Mouse (Mus musculus): ENCODE measurements around the gene Nudt8. TPM values are rescaled to one million over a fixed set of nuclear protein-coding genes. Genes with fewer than 3 reads are reported as not detected.

The Nudt8 gene
- total RNA-seq (2012; rRNA removed) = 22.4 and 27.2 TPM in 2 replicates

- H3K4me1 ChIP-seq (ENCODE audit: control insufficient read depth in 2 of 2, insufficient read depth in 2 of 2, low read length in 2 of 2, poor library complexity in 1 of 2) = peaks cover 0 to 17% of the 10 kb centered on the region in 2 experiments; a peak in 2 of 4 replicates
Observed at GRCm38 (mm10) chr19:4000119-4000900, at the start of gene Nudt8, which contains the start of gene Gm49405. TSS of gene Nudt8 (plus strand) at chr19:4000580. TSS of gene Gm49405 (plus strand) at chr19:4000626.

DNA sequence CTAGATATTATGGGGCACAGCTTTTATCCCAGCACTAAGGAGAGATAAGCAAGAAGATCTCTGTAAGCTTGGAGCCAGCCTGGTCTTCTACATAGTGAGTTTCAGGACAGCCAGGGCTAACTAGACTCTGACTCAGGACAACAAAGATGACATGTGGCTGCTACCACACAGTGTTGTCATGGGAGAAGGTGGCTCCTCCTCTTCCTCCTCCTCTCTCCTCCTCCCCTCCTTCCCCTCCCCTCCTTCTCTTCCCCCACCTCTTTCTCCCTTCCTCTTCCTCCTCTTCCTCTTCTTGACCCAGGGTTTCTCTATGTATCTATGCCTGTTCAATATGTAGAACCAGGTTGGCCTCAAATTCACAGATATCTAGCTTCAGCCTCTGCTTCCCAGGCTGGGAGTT lies 48.9 kb upstream of the Nudt8 start:
- Histone ChIP-seq H3K9ac (ENCODE audit: insufficient read depth, low read depth, low read length, poor library complexity, severe bottlenecking) (no peak overlapping the region), H3K36me3 (ENCODE audit: control insufficient read depth, insufficient read depth, low read length, poor library complexity, severe bottlenecking) (no peaks in the 10 kb centered on the region), H3K4me3 (ENCODE audit: insufficient read depth in 1 of 2, low read depth in 1 of 2, low read length in 2 of 2, poor library complexity in 1 of 2, severe bottlenecking in 1 of 2) (no peak overlapping the region), H3K4me1 (ENCODE audit: control insufficient read depth in 2 of 2, insufficient read depth in 2 of 2, low read length in 2 of 2, poor library complexity in 1 of 2) (no peaks in the 10 kb centered on the region), H3K27ac (ENCODE audit: insufficient read depth, low read depth, low read length, poor library complexity, severe bottlenecking) (no peak overlapping the region), H3K9me3 (ENCODE audit: control insufficient read depth, insufficient read depth, low read depth, low read length) (no peaks in the 10 kb centered on the region)
- TF ChIP-seq HCFC1 (IDR thresholded peaks at IDR 0.05; ENCODE audit: borderline replicate concordance, insufficient read depth, low read length) = no peak
- no peak for TF ChIP-seq MAFK (IDR thresholded peaks at IDR 0.05; ENCODE audit: insufficient read depth, low read depth, low read length)
- TF ChIP-seq ZNF384 (IDR thresholded peaks at IDR 0.05; ENCODE audit: low read depth, low read length) = no peak
- no peak for TF ChIP-seq CHD2 (IDR thresholded peaks at IDR 0.05; ENCODE audit: low read depth, low read length)
- no peak for TF ChIP-seq ZC3H11A (IDR thresholded peaks at IDR 0.05; ENCODE audit: borderline replicate concordance, low read depth, low read length)
- in situ Hi-C loops (cut with MboI; ENCODE audit: low sequenced_read_pairs in 2 of 2, unreplicated experiment in 2 of 2) = no loop called here
- no peak for DNase-seq (ENCODE audit: low read depth, low spot score)

More at GRCm38 (mm10) chr19:4000119-4000900, at the start of gene Nudt8, which contains the start of gene Gm49405:
- DNase-seq (ENCODE audit: low read depth, low spot score) = peak; percentile 98
- H3K4me3 ChIP-seq (ENCODE audit: insufficient read depth in 1 of 2, low read depth in 1 of 2, low read length in 2 of 2, poor library complexity in 1 of 2, severe bottlenecking in 1 of 2) = peak within 1 kb of the TSS; percentile 92 to 95
- H3K27ac ChIP-seq (ENCODE audit: insufficient read depth, low read depth, low read length, poor library complexity, severe bottlenecking) = peak within 1 kb of the TSS; percentile 79
- no peaks in the 10 kb centered on the region for H3K9me3 ChIP-seq (ENCODE audit: control insufficient read depth, insufficient read depth, low read depth, low read length)
- peak within 1 kb of the TSS; percentile 90 for H3K9ac ChIP-seq (ENCODE audit: insufficient read depth, low read depth, low read length, poor library complexity, severe bottlenecking)
- no peaks in the 10 kb centered on the region; the same call in 1 of the 2 replicates for H3K36me3 ChIP-seq (ENCODE audit: control insufficient read depth, insufficient read depth, low read length, poor library complexity, severe bottlenecking)
- no peak for TF ChIP-seq CHD2 (IDR thresholded peaks at IDR 0.05; ENCODE audit: low read depth, low read length)
- TF ChIP-seq MAFK (IDR thresholded peaks at IDR 0.05; ENCODE audit: insufficient read depth, low read depth, low read length) = no peak
- TF ChIP-seq HCFC1 (IDR thresholded peaks at IDR 0.05; ENCODE audit: borderline replicate concordance, insufficient read depth, low read length) = peak; percentile 57; the same call in 1 of the 2 replicates
- TF ChIP-seq ZNF384 (IDR thresholded peaks at IDR 0.05; ENCODE audit: low read depth, low read length) = no peak
- peak; percentile 30; the same call in 1 of the 2 replicates for TF ChIP-seq ZC3H11A (IDR thresholded peaks at IDR 0.05; ENCODE audit: borderline replicate concordance, low read depth, low read length)
- in situ Hi-C loops (cut with MboI; ENCODE audit: low sequenced_read_pairs in 2 of 2, unreplicated experiment in 2 of 2) = no loop called here

- TF ChIP-seq ZC3H11A (IDR thresholded peaks at IDR 0.05; ENCODE audit: borderline replicate concordance, low read depth, low read length) (no peak), MAFK (IDR thresholded peaks at IDR 0.05; ENCODE audit: insufficient read depth, low read depth, low read length) (no peak), ZNF384 (IDR thresholded peaks at IDR 0.05; ENCODE audit: low read depth, low read length) (no peak), HCFC1 (IDR thresholded peaks at IDR 0.05; ENCODE audit: borderline replicate concordance, insufficient read depth, low read length) (no peak), CHD2 (IDR thresholded peaks at IDR 0.05; ENCODE audit: low read depth, low read length) (no peak)
- no peak overlapping the region for H3K27ac ChIP-seq (ENCODE audit: insufficient read depth, low read depth, low read length, poor library complexity, severe bottlenecking)
- H3K4me1 ChIP-seq (ENCODE audit: control insufficient read depth in 2 of 2, insufficient read depth in 2 of 2, low read length in 2 of 2, poor library complexity in 1 of 2) = no peaks in the 10 kb centered on the region
- DNase-seq (ENCODE audit: low read depth, low spot score) = no peak
- no peaks in the 10 kb centered on the region for H3K36me3 ChIP-seq (ENCODE audit: control insufficient read depth, insufficient read depth, low read length, poor library complexity, severe bottlenecking)
- H3K9ac ChIP-seq (ENCODE audit: insufficient read depth, low read depth, low read length, poor library complexity, severe bottlenecking) = no peak overlapping the region
- no peak overlapping the region for H3K4me3 ChIP-seq (ENCODE audit: insufficient read depth in 1 of 2, low read depth in 1 of 2, low read length in 2 of 2, poor library complexity in 1 of 2, severe bottlenecking in 1 of 2)
- in situ Hi-C loops (cut with MboI; ENCODE audit: low sequenced_read_pairs in 2 of 2, unreplicated experiment in 2 of 2) = no loop called here
- no peaks in the 10 kb centered on the region for H3K9me3 ChIP-seq (ENCODE audit: control insufficient read depth, insufficient read depth, low read depth, low read length)
Observed at GRCm38 (mm10) chr19:3952099-3952498, 48.3 kb upstream of the Nudt8 start.

GRCm38 (mm10) chr19:3955033-3955432 lies 45.3 kb upstream of the Nudt8 start:
- in situ Hi-C loops (cut with MboI; ENCODE audit: low sequenced_read_pairs in 2 of 2, unreplicated experiment in 2 of 2) = no loop called here
- H3K9me3 ChIP-seq (ENCODE audit: control insufficient read depth, insufficient read depth, low read depth, low read length) = no peaks in the 10 kb centered on the region
- H3K36me3 ChIP-seq (ENCODE audit: control insufficient read depth, insufficient read depth, low read length, poor library complexity, severe bottlenecking) = no peaks in the 10 kb centered on the region
- H3K4me1 ChIP-seq (ENCODE audit: control insufficient read depth in 2 of 2, insufficient read depth in 2 of 2, low read length in 2 of 2, poor library complexity in 1 of 2) = no peaks in the 10 kb centered on the region
- no peak overlapping the region for H3K9ac ChIP-seq (ENCODE audit: insufficient read depth, low read depth, low read length, poor library complexity, severe bottlenecking)
- no peak overlapping the region for H3K27ac ChIP-seq (ENCODE audit: insufficient read depth, low read depth, low read length, poor library complexity, severe bottlenecking)
- no peak for DNase-seq (ENCODE audit: low read depth, low spot score)
- H3K4me3 ChIP-seq (ENCODE audit: insufficient read depth in 1 of 2, low read depth in 1 of 2, low read length in 2 of 2, poor library complexity in 1 of 2, severe bottlenecking in 1 of 2) = no peak overlapping the region
- TF ChIP-seq CHD2 (IDR thresholded peaks at IDR 0.05; ENCODE audit: low read depth, low read length) (no peak), HCFC1 (IDR thresholded peaks at IDR 0.05; ENCODE audit: borderline replicate concordance, insufficient read depth, low read length) (no peak), MAFK (IDR thresholded peaks at IDR 0.05; ENCODE audit: insufficient read depth, low read depth, low read length) (no peak), ZNF384 (IDR thresholded peaks at IDR 0.05; ENCODE audit: low read depth, low read length) (no peak), ZC3H11A (IDR thresholded peaks at IDR 0.05; ENCODE audit: borderline replicate concordance, low read depth, low read length) (no peak)
